Mouse (Mus musculus): Measurements from ENCODE around the gene Tusc2. TPM values are rescaled to one million over a fixed set of nuclear protein-coding genes. Genes with fewer than 3 reads are reported as not detected.
A peak's percentile ranks its signal among the peaks of the same experiment; 100 is the strongest.

Tusc2 gene
- polyA plus RNA-seq, 1 experiment from 2014 or later = 46.5 TPM

DNA sequence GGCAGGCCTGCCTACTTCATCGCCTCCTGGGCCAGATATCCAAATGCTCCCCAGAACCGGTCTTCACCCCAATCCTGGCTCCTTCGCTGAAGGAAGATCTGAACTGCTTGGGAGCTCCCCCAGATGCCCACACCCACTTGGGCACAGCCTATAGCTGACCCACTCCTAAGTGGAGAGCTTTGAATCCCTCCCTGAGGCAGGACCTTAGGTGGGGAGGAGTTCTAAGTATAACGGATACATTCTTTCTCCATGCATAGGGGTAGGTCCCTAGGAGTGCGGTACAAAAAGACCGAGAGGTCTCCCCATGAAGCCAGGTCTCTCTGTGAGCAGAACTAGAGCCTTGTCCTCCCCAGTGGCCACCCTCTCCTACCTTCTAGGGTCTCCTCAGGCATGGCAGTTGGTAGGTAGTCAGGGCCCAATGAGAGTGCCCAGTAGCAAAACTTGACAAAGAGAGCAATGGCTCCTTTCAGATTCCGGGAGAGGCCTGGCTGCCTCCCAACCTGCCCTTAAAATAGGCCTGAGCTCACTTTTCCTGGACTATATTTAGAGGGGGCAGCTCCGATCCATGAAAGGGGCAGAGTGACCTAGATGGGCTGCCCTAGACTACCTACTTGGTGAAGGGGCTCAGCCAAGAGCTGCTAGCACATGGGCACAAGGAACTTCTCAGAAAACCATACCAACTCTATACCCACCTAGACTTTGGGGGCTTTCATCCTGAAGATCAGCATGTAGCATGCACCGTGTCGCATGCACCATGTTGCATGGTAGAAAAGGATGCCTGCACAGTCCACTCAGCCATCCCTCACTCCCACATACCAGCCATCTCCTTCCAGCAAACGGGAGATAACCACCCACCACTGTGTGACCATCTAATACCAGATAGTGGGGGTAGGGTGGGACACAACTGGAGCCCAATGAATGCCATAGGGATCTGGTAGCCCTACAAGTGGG lies 33.8 kb downstream of the Tusc2 start:
- H3K4me3 ChIP-seq = no peak overlapping the region
- H3K4me1 ChIP-seq = 0 out of 2 replicates have a peak, but pooled peaks cover 2% of the 10 kb centered on the region
- H3K36me3 ChIP-seq = peaks cover 44% of the 10 kb centered on the region
- H3K9me3 ChIP-seq = no peaks in the 10 kb centered on the region
- H3K9ac ChIP-seq = no peak overlapping the region
- H3K4me2 ChIP-seq (replicated peaks) = no peak overlapping the region
- 90% methylated on average over 11 of the region's 11 CpGs for WGBS
- 0 out of 2 replicates have a peak, but pooled peaks cover 2% of the 10 kb centered on the region for H3K27me3 ChIP-seq
- ATAC-seq (ENCODE audit: low FRiP score, low read depth) = no peak
- H3K27ac ChIP-seq = no peak overlapping the region

DNA sequence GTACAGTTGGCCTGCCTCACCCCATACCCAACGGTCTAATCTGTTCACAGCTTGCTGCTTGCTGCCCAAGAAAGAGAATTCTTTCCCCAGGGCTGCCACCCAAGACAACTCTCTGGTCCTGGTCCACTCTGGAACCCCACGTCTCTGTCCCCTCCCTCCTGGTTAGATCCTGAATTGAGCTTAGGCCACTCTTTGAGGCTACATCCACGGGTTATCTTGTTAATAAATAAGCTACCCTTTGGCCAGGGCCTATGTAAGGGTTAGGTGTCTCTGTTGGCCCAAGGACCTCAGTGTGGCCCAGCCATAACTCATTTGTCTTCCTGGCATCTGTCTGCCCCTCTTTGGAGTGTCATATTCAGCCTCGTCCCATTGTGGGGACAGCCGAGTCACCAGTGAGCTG lies 35.3 kb downstream of the Tusc2 start:
- no peak for ATAC-seq (ENCODE audit: low FRiP score, low read depth)
- Histone ChIP-seq H3K4me3 (no peak overlapping the region), H3K27me3 (0 out of 2 replicates have a peak, but pooled peaks cover 2% of the 10 kb centered on the region), H3K9ac (no peak overlapping the region), H3K27ac (no peak overlapping the region), H3K9me3 (no peaks in the 10 kb centered on the region), H3K4me1 (peaks cover 11% of the 10 kb centered on the region), H3K36me3 (peaks cover 29% of the 10 kb centered on the region), H3K4me2 (replicated peaks) (no peak overlapping the region)
- WGBS = 80% methylated on average over 5 of the region's 5 CpGs

DNA sequence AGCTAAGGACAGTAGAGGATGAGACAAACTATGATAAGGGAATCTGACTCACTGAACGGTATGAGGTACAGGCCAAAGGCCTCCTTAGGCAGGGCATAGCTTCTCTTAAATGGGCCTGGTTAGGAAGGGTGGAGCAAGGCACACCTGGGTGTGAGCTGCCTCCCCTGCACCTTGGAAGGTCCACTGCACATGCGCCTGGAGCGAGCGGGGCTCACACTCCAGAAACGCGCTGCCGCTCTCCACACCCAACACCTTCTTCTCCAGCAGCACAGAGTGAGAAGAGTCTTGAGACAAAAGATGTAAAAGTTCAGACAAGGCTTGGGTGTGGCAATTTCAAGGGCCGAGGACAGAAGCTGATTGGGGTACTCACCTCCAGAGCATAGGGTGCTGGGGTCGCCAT lies 36.4 kb downstream of the Tusc2 start:
- Histone ChIP-seq H3K9ac (no peak overlapping the region), H3K4me1 (peaks cover 21% of the 10 kb centered on the region), H3K27ac (no peak overlapping the region), H3K27me3 (0 out of 2 replicates have a peak, but pooled peaks cover 2% of the 10 kb centered on the region), H3K4me3 (no peak overlapping the region), H3K36me3 (peaks cover 18% of the 10 kb centered on the region), H3K9me3 (no peaks in the 10 kb centered on the region), H3K4me2 (replicated peaks) (no peak overlapping the region)
- ATAC-seq (ENCODE audit: low FRiP score, low read depth) = no peak
- WGBS = 86% methylated on average over 9 of the region's 9 CpGs

DNA sequence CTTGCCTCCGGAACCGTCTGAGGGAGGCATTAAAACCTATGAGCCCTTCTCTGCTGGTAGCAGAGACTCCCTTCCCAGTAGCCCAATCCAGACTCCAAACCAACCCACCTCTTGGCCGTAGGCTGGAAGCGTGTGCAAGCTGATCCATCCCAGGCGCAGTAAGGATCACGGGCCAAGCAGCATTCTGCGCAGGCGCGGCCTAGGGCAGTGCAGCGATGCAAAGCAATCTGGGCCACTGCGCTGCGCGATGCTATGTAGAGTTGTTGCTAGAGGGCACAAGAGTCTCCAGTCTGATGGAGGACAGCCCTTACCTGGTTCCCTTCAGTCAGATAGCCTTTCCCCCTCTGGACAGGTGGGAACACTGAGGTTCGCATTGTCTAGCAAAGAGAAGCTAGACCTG lies 36.8 kb downstream of the Tusc2 start:
- 63% methylated on average over 14 of the region's 14 CpGs for WGBS
- no peak for ATAC-seq (ENCODE audit: low FRiP score, low read depth)
- peaks cover 26% of the 10 kb centered on the region for H3K4me1 ChIP-seq
- H3K4me3 ChIP-seq = no peak overlapping the region
- peaks cover 14% of the 10 kb centered on the region; the same call in 1 of the 2 replicates for H3K36me3 ChIP-seq
- no peak overlapping the region for H3K27ac ChIP-seq
- H3K9me3 ChIP-seq = no peaks in the 10 kb centered on the region
- no peak overlapping the region for H3K9ac ChIP-seq
- no peak overlapping the region for H3K4me2 ChIP-seq (replicated peaks)
- H3K27me3 ChIP-seq = 0 out of 2 replicates have a peak, but pooled peaks cover 2% of the 10 kb centered on the region

DNA sequence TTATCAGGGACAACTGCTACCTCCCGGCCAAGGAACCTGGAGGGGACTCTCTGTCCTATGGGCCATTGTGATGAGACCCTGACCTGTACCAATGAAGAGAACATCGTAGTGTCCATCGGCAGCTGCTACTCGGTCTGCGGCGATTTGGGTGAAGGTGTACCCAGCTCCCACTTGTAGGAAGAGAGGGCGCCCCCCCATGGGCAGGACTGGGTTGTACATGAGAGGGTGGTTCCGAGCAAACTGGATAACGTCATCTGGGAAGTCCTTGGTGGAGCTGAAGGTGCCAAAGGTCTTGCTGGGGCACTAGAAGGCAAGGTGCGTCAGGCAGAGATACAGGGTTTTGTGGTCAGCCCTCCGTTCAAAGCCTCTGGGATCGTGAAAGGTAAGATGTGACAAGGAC lies 37.7 kb downstream of the Tusc2 start:
- Histone ChIP-seq H3K9ac (no peak overlapping the region), H3K4me3 (no peak overlapping the region), H3K36me3 (peaks cover 13% of the 10 kb centered on the region; the same call in 1 of the 2 replicates), H3K4me1 (peaks cover 35% of the 10 kb centered on the region), H3K27me3 (0 out of 2 replicates have a peak, but pooled peaks cover 2% of the 10 kb centered on the region), H3K9me3 (no peaks in the 10 kb centered on the region), H3K27ac (no peak overlapping the region), H3K4me2 (replicated peaks) (no peak overlapping the region)
- WGBS = 80% methylated on average over 12 of the region's 12 CpGs
- no peak for ATAC-seq (ENCODE audit: low FRiP score, low read depth)

DNA sequence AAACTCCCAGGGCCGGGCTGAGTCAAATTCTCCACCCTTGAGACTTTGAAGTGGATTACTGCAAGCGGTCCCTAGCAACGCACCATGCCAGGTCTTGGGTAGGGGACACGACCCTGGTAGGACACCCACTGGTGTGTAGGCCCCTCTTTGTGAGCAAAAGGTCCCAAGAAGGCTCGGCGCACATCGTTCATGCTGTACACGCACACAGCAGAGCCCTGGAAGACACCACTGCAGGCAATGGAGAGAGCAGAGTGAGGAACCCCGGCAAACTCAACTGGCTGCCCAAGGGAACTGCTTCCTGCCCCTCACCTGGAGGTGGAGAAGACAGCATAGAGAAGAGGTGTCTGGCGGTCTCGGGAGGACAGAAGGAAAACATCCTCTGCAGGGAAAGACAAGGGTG lies 38.2 kb downstream of the Tusc2 start:
- Histone ChIP-seq H3K27ac (no peak overlapping the region), H3K4me3 (no peak overlapping the region), H3K27me3 (0 out of 2 replicates have a peak, but pooled peaks cover 2% of the 10 kb centered on the region), H3K9me3 (no peaks in the 10 kb centered on the region), H3K4me1 (peaks cover 40% of the 10 kb centered on the region), H3K9ac (no peak overlapping the region), H3K36me3 (peaks cover 13% of the 10 kb centered on the region; the same call in 1 of the 2 replicates), H3K4me2 (replicated peaks) (no peak overlapping the region)
- ATAC-seq (ENCODE audit: low FRiP score, low read depth) = no peak
- WGBS = 80% methylated on average over 11 of the region's 11 CpGs

DNA sequence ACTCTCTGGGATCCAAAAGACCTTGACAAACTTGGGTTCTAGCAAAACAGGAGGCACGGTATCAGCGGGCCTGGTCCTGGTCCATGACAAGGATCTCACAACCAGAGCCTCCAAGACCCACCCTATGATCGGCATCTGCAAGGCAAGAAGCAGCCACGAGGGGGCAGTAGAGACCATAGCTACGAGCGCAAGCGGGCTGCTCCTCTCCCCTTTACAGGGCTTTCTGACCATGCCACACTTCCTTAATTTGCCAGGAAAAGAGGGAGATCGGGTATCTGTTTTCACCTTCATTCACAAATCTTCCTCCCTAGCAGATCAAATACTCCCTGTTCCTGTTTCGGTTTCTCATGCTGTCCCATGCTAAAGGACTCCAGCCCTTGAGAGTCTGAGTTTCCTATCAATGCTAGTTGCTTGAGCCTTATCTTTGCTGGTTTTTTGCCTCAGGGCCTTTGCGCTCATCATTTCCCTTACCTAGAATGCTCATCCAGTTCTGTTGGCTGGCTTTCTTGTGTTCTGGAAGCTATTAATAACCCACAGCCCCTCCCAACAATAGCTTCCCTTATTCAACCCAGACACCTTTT lies 39.1 kb downstream of the Tusc2 start:
- Histone ChIP-seq H3K4me3 (no peak overlapping the region), H3K4me1 (peaks cover 49% of the 10 kb centered on the region), H3K36me3 (peaks cover 13% of the 10 kb centered on the region; the same call in 1 of the 2 replicates), H3K9ac (peak overlapping the region; percentile 35; the same call in 1 of the 2 replicates), H3K27ac (peak overlapping the region; percentile 67; the same call in 1 of the 2 replicates), H3K9me3 (no peaks in the 10 kb centered on the region), H3K27me3 (0 out of 2 replicates have a peak, but pooled peaks cover 2% of the 10 kb centered on the region), H3K4me2 (replicated peaks) (peak overlapping the region; percentile 17; the same call in 1 of the 2 replicates)
- peak; percentile 73 for ATAC-seq (ENCODE audit: low FRiP score, low read depth)
- 15% methylated on average over 10 of the region's 10 CpGs for WGBS

DNA sequence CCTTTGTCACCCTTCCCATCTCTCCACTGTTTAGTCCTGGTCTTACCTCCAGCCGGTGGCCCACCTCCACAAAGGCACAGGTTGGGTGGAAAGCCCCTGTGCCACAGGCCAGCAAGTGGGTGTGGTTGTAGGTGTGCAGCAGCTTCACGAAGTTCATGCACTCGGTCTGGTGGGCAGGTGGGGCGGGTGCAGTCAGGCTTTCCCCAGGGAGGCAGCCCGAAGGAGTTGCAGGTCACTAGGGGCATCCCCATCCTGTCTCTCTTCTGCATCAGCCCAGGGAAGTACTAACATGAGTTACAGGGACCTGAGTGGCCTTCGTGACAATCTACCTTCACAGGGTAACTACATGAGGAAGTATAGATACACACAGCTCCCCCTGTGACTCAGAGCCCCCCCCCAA lies 40.2 kb downstream of the Tusc2 start:
- Histone ChIP-seq H3K27me3 (0 out of 2 replicates have a peak, but pooled peaks cover 2% of the 10 kb centered on the region), H3K4me1 (peaks cover 60% of the 10 kb centered on the region), H3K4me3 (no peak overlapping the region), H3K4me2 (replicated peaks) (no peak overlapping the region), H3K27ac (no peak overlapping the region), H3K36me3 (peaks cover 11% of the 10 kb centered on the region; the same call in 1 of the 2 replicates), H3K9ac (0 out of 2 replicates have a peak overlapping the region, but pooled peaks have one; percentile 4), H3K9me3 (no peaks in the 10 kb centered on the region)
- WGBS = 81% methylated on average over 6 of the region's 6 CpGs
- no peak for ATAC-seq (ENCODE audit: low FRiP score, low read depth)

DNA sequence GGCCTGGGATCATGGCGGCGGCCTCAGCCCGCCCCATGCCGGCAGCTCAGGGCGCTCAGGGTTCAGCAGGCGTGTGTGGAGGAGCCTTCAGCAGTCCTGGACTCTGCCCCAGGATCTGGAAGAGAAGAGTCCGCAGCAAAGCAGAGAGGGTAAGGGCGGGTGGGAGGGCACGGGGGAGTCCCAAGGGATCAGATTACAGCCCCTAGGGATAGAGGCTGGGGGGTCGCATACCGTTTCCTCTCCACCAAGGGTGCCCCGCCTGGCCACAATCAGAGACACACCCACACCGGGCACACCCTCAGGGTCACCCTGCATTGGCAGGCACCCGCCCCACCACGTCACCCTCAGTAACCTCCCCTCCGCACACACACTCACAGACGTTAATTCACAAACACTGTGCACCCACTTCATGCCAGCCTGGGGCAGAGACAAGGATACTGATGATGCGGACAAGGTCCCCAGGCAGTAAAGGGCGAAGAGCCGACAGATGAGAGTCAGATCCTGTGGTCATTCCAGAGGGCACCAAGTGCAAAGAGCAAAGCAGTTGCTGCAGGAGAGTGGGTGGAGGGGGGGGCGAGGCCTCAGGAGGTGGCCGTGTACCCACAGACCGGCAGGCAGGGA lies 42.1 kb downstream of the Tusc2 start:
- Histone ChIP-seq H3K36me3 (no peaks in the 10 kb centered on the region), H3K9me3 (no peaks in the 10 kb centered on the region), H3K4me2 (replicated peaks) (peak overlapping the region; percentile 63), H3K27ac (peak overlapping the region; percentile 65; the same call in 1 of the 2 replicates), H3K27me3 (0 out of 2 replicates have a peak, but pooled peaks cover 2% of the 10 kb centered on the region), H3K4me1 (peaks cover 77% of the 10 kb centered on the region), H3K4me3 (no peak overlapping the region), H3K9ac (peak overlapping the region; percentile 45; the same call in 1 of the 2 replicates)
- 32% methylated on average over 23 of the region's 23 CpGs for WGBS
- ATAC-seq (ENCODE audit: low FRiP score, low read depth) = no peak

DNA sequence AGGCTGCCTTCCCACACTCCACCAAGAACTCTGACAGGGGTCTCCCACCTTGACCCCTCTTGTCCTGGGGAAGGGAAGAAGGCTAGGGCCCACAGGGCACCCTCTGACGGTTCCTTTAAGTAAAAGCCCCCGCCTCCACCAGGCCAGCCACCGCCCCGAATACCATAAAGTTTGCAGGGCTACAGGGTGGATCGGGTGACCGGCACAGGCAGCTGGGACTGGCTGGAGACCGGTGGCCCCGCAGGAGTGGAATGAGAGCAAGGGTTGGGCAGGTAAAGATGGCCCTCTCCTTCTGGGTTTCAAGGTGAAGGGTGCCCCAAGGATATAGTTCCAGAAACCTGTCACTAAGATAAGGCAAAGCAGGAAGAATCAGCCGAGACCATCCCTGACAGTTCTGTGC lies 43.5 kb downstream of the Tusc2 start:
- H3K4me2 ChIP-seq (replicated peaks) = peak overlapping the region; percentile 63
- no peaks in the 10 kb centered on the region for H3K27me3 ChIP-seq
- 3% methylated on average over 9 of the region's 9 CpGs for WGBS
- H3K9ac ChIP-seq = peak overlapping the region; percentile 62
- no peaks in the 10 kb centered on the region for H3K36me3 ChIP-seq
- H3K27ac ChIP-seq = peak overlapping the region; percentile 67
- no peak for ATAC-seq (ENCODE audit: low FRiP score, low read depth)
- H3K9me3 ChIP-seq = no peaks in the 10 kb centered on the region
- peaks cover 92% of the 10 kb centered on the region for H3K4me1 ChIP-seq
- H3K4me3 ChIP-seq = peak overlapping the region; percentile 33

DNA sequence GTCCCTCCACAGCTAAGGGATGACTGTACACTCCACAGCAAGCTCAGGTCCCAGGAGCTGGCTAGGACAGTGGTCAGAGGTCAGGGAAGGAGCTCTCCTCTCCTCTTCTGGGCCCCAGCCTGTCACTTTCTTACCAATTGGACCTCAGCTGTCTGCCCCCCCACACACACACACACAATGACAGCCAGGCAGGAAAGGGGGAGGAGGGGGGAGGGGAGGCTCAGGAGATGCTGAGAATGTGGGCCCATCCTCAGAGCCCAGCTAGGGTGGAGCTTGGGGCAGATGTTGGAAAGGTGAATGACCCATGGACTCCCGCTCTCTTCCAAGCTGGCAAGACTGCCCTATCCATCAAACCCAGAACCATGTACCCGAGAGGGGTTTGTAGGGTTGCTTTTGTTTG lies 44.0 kb downstream of the Tusc2 start:
- peak overlapping the region; percentile 63 for H3K4me2 ChIP-seq (replicated peaks)
- H3K36me3 ChIP-seq = no peaks in the 10 kb centered on the region
- 65% methylated on average over 2 of the region's 2 CpGs for WGBS
- peaks cover 93% of the 10 kb centered on the region for H3K4me1 ChIP-seq
- peak overlapping the region; percentile 67 for H3K27ac ChIP-seq
- peak overlapping the region; percentile 33 for H3K4me3 ChIP-seq
- H3K9me3 ChIP-seq = no peaks in the 10 kb centered on the region
- ATAC-seq (ENCODE audit: low FRiP score, low read depth) = no peak
- H3K9ac ChIP-seq = peak overlapping the region; percentile 62
- H3K27me3 ChIP-seq = no peaks in the 10 kb centered on the region

Measured in limb, embryonic 13.5 days (tissue).